Mouse (Mus musculus) layer of hippocampus, adult 9-11 months (tissue): Measurements from ENCODE around the gene Cxcr6.

ENCODE experiments used
- DNase-seq: peaks from one replicate; pipeline ENCODE4 v3.0.0; 2022

The Cxcr6 gene

DNA sequence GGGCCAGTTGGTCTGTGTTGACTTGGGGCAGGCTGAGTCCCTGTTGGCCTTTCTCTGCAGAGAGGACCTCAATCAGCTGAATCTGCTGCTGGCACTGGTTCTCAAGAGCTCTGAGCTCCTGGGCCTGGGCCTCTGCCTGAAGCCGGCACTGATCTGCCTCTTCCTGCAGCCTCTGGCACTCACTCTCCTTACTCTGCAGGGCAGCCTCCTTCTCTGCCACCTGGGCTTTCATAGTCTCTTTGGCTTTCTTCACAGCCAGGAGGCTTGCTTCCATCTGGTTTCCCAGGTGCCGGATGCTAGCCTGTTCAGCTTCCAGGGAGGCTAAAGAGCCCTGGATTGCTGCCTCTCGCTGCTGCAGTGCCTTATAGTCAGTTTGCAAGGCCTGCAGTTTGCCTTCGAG, 22.6 kb downstream of the Cxcr6 start:
- DNase-seq, result peak; percentile 57

GRCm38 (mm10) chr9:123835851-123836250, 29.6 kb downstream of the Cxcr6 start:
- no peak for DNase-seq

GRCm38 (mm10) chr9:123840243-123840642, 34.0 kb downstream of the Cxcr6 start:
- DNase-seq, result no peak

- no peak for DNase-seq
These were observed 38.2 kb downstream of the Cxcr6 start for GRCm38 (mm10) chr9:123844468-123844867.

GRCm38 (mm10) chr9:123845120-123845519, 38.8 kb downstream of the Cxcr6 start:
- DNase-seq, result no peak

DNA sequence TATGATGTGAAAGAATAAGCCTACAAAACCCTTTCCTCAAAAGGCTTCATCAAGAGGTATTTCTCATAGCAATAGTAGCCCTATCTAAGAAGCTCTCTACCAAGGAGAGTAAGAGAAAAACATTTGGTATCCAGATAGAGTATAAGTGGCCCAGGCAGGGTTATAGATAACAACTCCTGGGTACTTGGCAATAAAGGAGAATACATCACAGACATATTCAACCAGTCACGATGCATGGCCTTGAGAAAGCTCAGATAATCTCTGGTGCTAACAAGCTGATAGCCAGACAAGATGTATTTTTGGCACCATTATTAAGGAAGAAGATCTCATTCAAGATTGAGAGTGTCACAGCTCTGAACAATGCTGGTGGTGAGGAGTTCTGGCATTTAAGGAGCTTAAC, 40.2 kb downstream of the Cxcr6 start:
- no peak for DNase-seq

GRCm38 (mm10) chr9:123849976-123850695, 43.9 kb downstream of the Cxcr6 start:
- no peak for DNase-seq

GRCm38 (mm10) chr9:123850705-123851061, 44.4 kb downstream of the Cxcr6 start:
- peak; percentile 63 for DNase-seq

DNA sequence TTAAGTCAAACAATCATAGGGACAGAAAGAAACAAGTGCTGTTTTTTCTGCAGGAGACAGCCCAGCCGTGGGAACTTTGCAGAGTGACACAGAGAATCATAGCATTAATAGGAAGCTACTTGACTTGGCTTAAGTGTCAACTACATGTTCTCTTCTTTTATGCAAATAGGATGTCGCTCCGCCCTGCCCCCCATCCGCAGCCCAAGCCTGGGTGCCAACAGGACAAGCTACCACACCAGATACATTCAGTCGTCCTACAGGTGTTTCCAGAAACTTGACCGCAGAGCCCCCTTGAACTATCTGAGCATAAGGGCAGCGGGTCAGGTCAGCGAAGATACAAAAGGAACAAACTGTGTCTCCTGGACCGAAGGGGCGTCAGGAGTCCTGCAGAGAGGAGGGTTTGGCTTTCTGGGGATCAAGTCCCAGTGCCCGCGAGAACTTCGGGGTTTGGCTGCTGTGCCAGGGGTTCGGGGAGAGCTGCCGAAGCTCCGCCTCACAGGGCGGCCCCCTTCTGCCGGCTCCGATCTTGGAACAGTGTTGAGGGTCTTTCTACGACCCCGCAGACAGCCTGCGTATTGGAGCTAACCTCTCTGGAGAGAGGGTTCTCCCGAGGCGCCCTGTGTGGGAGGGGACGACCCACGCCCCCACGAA, 44.9 kb downstream of the Cxcr6 start:
- DNase-seq, result peak; percentile 66

DNA sequence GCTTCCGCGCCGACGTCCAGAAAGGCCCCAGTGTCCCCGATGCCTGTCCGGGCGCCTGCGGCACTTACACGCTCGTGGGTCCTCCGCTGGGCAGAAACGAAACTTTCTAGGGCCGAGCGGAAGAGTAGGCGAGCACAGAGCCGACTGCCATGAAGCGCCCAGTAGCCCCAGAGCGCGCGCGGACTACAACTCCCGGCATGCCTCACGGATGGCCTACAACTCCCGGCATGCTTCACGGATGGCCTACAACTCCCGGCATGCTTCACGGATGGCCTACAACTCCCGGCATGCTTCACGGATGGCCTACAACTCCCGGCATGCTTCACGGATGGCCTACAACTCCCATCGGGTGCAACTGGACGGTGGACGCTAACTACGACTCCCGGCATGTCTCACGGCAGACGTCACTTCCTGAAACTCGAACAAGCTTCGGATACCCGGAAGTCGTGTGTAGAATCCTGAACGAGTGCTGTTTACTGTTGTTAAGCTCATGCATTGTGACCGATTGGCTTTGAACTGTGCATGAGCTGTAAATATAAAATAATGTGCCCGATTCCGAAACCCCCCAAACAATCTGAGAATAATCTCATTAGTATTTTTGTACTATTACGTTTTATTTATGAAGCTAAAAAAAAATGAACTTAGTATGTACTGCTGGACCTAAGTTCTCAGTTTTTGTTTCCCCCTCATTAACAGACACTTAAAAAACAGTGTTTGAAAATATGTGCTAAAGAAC, 45.6 kb downstream of the Cxcr6 start, which contains the start of gene Fyco1:
Gene Fyco1 (minus strand): TSS at position 187 of the 736 bp plus-strand sequence.
- DNase-seq, result peak; percentile 99

DNA sequence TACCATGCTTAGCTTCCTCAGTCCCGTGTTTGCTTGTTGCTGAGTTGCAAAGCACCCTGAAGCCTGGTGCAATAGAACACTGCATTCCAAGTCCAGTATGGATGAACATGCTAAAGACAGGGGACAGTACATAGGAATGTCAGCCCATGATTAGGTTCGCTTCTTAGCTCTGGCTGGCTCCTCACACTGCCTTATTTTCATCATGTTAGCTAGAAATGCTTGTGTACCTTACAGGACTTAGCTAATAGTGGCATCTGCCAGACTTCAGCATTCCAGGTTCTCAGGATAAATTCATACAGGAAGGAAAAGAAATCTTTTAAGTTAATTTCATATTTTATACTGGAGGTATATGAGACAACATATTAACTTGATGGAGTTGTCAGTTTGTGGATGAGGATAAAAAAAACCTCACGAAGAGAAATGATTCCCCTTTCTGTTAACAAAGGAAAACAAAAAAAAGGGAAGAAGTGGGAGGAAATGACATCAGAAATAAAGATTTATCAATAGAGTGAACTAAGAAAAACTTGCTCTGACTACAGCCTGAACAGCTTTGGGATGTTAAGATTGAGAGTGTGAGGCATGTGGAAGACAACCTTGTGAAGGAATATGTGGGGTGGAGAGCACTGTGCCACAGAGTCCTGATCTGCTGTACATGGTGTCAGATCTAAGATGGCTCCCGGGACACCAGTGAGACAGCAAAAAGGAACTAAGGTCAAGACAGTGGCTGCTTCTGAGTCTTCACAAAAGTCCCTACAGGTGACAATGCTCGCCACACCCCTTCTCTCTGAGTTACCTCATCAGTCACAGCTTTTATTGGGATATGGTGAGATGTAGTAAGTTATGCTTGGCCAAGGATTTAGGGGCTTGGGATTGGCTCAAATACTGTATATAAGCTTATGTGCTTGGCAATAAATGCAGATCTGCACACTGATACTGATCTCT, 46.4 kb downstream of the Cxcr6 start:
- peak; percentile 26 for DNase-seq

DNA sequence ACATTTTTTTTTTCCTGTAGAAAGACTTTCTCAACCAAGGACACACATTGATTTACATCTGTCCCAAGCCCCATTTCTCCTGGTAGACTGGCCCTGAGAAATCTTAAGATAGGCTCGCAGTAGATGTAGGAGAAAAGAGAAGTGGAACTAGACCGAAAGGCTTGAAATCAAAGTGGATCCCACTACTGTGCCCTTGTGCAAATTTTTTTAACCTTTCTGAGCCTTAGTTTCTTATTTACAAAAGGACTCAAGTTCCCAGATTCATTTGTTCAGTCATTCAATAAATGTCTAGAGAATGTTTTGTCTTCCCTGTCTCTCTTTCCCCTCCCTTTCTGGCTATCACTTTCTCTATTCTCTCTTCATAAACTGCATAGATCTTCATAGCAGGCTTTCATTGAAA, 50.6 kb downstream of the Cxcr6 start:
- no peak for DNase-seq
